Mouse (Mus musculus) layer of hippocampus, adult 2 months (tissue): ENCODE data around the gene Gm28053. TPM values are rescaled to one million over a fixed set of nuclear protein-coding genes. Genes with fewer than 3 reads are reported as not detected.

Source experiments
- DNase-seq, 2 experiments: peaks; one replicate each; pipeline ENCODE4 v3.0.0; 2022; ENCODE audit warnings: low spot score in 2 of 2
- H3K27ac ChIP-seq: fragments of 200-600 bp; 2 replicates; pipeline ENCODE4 v1.8.1; 2022
- H3K4me3 ChIP-seq: fragments of 200-600 bp; 2 replicates; pipeline ENCODE4 v1.8.1; 2022; ENCODE audit warnings: mild to moderate bottlenecking
- CTCF ChIP-seq: fragments of 200-600 bp; conservative IDR thresholded peaks from 2 replicates; pipeline ENCODE4 v1.8.1; 2022; ENCODE audit warnings: antibody characterized with exemption, mild to moderate bottlenecking, moderate library complexity
- total RNA-seq, 2 experiments: library from RNA; stranded (reverse); gene quantifications; 2 replicates each; pipeline ENCODE4 v1.2.3; 2021

The Gm28053 gene
- total RNA-seq, 2 experiments from 2014 or later = not detected

- no peak for DNase-seq
- Histone ChIP-seq H3K27ac (peak within 1 kb of the TSS; percentile 64), H3K4me3 (peak within 1 kb of the TSS; percentile 41)
- no peak for TF ChIP-seq CTCF
These were observed 20.8 kb downstream of the Gm28053 start, which contains the start of gene Gimap1 for GRCm38 (mm10) chr6:48738961-48739779. TSS of gene Gimap1 (plus strand) at chr6:48739054.

- TF ChIP-seq CTCF = no peak
- DNase-seq = no peak
- H3K4me3 ChIP-seq = peak overlapping the region; percentile 41; the same call in 1 of the 2 replicates
- H3K27ac ChIP-seq = no peak overlapping the region
These were observed 21.3 kb downstream of the Gm28053 start for GRCm38 (mm10) chr6:48739780-48740055.

DNA sequence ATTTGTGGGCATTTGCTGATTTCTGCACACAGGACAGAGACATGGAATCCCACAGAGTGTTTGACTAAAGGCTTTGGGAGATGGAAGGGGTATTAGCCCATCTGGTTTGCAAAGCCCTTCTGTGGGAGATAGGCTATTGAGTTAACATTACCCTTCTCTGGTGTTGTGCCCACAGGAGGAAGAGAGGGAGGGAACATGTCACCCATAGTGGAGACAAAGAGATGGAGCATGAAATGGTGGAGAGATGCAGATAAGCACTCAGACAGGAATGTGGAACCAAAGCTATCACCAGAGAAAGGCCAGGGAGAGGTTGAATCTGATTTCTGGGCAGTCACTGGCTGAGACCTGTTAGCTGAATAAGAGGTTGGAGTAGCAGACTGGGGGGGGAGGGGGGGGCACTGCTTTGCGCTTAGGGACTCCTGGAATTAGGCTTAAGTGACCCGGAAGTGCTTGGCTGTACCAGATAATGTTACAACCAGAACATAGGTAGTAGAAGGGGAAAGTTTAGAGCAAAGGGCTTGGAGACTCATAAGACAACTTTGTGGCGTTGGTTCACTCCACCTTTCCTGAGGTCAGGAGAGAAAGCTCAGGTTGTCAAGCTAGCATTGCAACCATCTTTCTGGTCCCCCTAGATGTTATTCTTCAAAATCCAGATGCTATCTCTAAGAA is 22.2 kb downstream of the Gm28053 start:
- TF ChIP-seq CTCF = no peak
- no peak overlapping the region for H3K27ac ChIP-seq
- DNase-seq = no peak
- H3K4me3 ChIP-seq = no peak overlapping the region

GRCm38 (mm10) chr6:48741273-48741672 is 22.9 kb downstream of the Gm28053 start:
- H3K4me3 ChIP-seq = no peak overlapping the region
- no peak for DNase-seq
- H3K27ac ChIP-seq = no peak overlapping the region
- TF ChIP-seq CTCF = no peak

DNA sequence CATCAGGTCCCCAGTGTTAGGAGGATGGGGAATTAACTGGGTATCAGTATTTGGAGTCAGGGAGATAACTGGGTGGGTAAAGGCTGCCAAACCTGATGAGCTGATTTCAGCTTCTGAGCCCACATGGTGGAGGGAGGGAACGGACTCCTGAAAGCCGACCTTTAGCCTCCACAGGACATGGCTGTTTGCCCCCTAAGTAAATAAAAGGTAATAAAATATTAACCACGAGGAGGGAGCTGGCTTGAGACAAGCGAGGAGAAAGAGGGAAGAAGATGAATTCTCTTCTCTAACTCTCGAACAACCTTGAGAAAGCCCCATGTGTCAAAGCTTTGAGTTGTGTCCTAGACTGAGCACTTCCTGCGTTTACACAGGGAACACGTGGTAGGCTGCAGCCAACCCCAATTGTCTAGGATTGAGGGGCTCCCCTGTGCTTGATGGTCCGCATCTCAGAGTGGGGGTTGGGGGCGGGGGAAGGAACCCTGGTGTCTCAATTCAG is 23.4 kb downstream of the Gm28053 start:
- DNase-seq = no peak
- Histone ChIP-seq H3K27ac (no peak overlapping the region), H3K4me3 (no peak overlapping the region)
- TF ChIP-seq CTCF = no peak

DNA sequence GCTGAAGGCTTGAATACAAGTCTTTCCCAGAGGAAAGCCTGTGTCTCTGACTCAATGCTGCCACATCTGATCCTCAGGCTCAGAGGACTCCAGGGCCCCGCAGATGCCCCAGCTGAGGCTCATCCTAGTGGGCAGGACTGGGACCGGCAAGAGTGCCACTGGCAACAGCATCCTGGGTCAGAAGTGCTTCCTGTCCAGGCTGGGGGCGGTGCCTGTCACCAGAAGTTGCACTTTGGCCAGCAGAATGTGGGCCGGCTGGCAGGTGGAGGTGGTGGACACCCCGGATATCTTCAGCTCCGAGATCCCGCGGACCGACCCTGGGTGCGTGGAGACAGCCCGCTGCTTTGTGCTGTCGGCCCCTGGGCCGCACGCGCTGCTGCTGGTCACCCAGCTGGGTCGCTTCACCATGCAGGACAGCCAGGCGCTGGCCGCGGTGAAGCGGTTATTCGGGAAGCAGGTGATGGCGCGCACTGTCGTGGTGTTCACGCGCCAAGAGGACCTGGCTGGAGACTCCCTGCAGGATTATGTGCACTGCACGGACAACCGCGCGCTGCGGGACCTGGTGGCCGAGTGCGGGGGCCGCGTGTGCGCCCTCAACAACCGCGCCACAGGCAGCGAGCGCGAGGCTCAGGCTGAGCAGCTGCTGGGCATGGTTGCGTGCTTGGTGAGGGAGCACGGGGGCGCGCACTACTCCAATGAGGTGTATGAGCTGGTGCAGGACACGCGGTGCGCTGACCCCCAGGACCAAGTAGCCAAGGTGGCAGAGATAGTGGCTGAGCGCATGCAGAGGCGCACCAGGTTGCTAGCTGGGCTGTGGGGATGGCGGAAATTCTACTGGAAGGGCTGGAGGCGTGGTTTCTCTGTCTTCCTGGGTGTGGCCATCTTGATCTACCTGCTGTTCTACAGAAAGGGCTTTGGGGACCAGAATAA is 24.3 kb downstream of the Gm28053 start:
- DNase-seq = no peak
- Histone ChIP-seq H3K27ac (peak overlapping the region; percentile 43; the same call in 1 of the 2 replicates), H3K4me3 (peak overlapping the region; percentile 59)
- no peak for TF ChIP-seq CTCF

DNA sequence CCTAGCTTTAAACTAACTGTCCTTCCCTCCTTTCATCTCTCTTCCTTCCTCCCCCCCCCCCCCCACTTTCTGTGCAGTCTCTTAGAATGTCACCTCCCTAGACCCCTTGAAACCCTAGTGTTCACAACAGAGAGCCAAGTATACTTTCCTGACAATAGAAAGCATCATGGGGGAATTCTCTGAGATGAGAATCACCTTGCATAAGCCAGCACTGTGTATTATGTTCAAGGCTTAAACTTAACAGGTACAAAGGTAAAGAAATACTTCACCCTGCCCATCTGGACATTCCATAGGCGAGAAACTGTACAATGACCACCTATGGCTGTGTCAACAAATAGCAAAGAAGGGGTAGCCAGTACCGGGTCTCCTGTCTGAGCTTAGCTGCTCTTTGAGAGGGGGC is 27.1 kb downstream of the Gm28053 start:
- H3K4me3 ChIP-seq = no peak overlapping the region
- no peak for DNase-seq
- no peak for TF ChIP-seq CTCF
- no peak overlapping the region for H3K27ac ChIP-seq

DNA sequence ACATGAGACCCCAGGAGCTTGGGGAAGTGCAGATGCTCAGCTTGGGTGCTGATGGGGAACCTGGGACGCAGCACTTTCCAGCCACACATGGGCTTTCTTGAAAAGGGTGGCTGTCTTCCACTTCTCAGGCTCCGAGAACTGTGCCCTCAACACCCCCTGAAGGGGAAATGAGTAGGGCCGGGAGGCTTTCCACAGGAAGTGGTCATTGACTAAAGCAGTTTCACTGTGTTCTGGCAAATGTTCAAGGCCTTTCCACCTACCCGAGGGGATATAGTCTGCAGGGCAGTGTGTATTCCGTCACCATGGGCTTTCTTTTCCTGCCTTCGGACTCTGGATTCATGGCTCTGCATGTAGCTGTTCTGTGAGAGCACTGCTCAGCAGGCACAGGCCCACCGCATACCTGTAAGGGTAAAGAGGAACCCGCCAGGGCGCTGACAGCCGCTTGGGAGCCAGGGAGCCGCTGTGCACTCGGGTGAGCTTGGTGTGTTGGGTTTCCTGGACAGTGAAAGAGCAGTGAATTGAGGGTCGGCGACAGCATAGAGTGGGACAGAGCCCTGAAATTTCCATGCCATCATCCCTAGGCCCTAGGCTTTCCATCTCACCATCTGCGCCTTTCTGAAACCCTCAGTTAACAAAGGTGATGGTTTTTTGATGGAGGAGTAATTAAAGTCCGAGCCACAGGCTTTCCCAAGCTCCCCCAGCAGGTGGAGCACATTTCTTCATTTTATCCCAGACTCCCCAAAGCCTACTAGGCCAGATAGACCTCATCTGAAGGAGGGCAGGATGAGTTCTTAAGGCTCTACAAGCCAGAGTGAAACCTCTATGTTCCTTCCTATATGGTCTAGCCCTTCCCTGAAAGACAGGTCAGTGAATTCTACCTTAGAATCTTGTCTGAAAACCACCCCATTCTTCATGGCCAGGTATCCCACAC is 27.8 kb downstream of the Gm28053 start, which contains the start of gene Gimap5:
Gimap5 (plus strand) TSS at position 239 of the 931 bp plus-strand sequence.
- Histone ChIP-seq H3K27ac (peak within 1 kb of the TSS; percentile 67), H3K4me3 (peak within 1 kb of the TSS; percentile 27)
- peak; percentile 78 for TF ChIP-seq CTCF
- DNase-seq = no peak

DNA sequence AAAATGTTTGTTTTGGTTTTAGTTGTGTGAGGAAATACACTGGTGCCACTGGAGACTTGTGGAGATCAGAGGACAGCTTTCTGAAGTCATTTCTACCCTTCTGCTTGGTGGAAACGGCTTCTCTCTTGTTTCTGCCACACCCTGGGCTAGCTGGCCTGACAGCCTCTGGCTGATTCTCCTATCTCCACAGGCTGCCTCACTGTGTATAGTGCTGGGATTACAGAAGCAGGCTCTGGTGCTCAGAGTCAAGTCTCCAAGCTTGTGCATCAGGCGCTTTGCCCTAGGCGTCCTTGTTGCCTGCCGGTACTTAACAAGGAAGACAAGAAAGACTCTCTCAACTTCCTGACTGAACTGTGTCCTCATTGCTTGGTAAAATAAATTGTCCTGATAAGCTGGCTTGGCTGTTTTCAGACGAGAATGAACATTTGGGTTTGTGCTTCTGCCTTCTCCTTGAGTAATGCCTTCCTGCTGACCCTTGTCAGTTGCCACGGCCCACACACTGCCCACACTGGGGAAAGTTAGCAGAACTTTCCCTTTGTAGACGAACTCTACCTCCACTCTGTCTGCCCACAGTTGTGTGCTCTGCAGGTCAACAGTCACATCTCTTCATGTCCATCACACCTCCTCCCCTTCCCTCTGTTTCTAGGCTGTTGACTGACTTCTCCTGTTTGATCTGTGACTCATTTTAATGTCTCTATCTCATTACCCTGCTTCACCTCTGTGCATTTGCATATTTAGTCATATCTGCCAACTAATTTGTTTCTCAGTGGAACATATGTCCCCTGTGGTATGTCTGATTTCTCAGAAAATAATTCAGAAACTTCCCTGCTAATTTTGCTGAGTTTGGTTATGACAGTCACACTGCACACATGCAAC is 28.9 kb downstream of the Gm28053 start:
- H3K4me3 ChIP-seq = no peak overlapping the region
- peak overlapping the region; percentile 46; the same call in 1 of the 2 replicates for H3K27ac ChIP-seq
- no peak for DNase-seq
- no peak for TF ChIP-seq CTCF

DNA sequence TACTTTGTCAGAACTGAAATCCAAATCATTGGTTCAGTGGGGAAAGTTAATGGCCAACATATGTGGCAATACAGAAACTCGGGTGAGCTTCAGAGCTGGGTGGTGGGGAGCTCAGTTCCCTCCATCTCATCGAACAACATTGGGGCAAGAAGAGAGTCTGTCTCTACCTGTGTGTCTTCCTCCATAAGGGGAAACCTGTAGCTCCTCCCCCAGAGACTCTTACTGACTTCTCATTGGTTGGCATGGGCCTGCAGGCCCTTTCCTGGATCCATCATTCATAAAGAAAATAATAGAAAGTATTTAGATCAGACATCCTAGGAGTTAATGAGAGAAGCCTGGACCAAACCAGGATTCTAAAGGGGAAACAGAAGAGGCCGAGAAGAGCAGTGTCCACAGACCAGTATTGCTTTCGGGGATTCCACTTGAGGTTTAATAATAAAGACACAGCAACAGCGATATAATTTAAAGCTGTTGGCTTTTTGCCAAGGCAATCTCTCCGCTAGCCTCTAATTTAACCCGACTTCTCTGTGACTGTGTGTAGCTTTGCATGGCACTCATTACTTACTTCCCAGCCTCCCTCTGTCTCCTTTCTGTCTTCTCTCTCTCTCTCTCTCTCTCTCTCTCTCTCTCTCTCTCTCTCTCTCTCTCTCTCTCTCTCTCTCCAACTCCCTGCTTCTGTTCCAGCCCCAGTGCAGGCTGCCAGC is 45.3 kb downstream of the Gm28053 start:
- no peak overlapping the region for H3K27ac ChIP-seq
- no peak for TF ChIP-seq CTCF
- no peak overlapping the region for H3K4me3 ChIP-seq
- DNase-seq = no peak
